ENCODE assay signal across 9 mouse cellular contexts in genomic region chr2:153342166-153342565, GRCm38 (mm10).
"Had no signal": no experiment of that assay in that cellular context is flagged by ENCODE, and none has a peak within 500 bp of the region (broad histone marks: within the 10 kb centered on the region; RNA-seq: fewer than 3 reads in every experiment).

No protein-coding gene starts in this region.

- H3K36me3 ChIP-seq: hindbrain, embryonic 15.5 days; midbrain, embryonic 15.5 days; neural tube, embryonic 12.5 days had no signal

- H3K9ac ChIP-seq: hindbrain, embryonic 15.5 days; kidney, embryonic 15.5 days; limb, embryonic 15.5 days; midbrain, embryonic 15.5 days; neural tube, embryonic 12.5 days had no signal

- ATAC-seq: midbrain, embryonic 15.5 days had no signal

- DNase-seq: kidney, adult 2 months; kidney, postnatal 14 days; thymus, postnatal 36 days had no signal

- H3K4me3 ChIP-seq: hindbrain, embryonic 15.5 days; kidney, embryonic 15.5 days; left cerebral cortex, adult 2 months; limb, embryonic 15.5 days; midbrain, embryonic 15.5 days; neural tube, embryonic 12.5 days had no signal

- H3K27me3 ChIP-seq: hindbrain, embryonic 15.5 days; kidney, embryonic 15.5 days; limb, embryonic 15.5 days; midbrain, embryonic 15.5 days; neural tube, embryonic 12.5 days had no signal

- H3K4me2 ChIP-seq: hindbrain, embryonic 15.5 days; kidney, embryonic 15.5 days; limb, embryonic 15.5 days; midbrain, embryonic 15.5 days; neural tube, embryonic 12.5 days had no signal

- H3K27ac ChIP-seq: hindbrain, embryonic 15.5 days; kidney, embryonic 15.5 days; left cerebral cortex, adult 2 months; limb, embryonic 15.5 days; midbrain, embryonic 15.5 days; neural tube, embryonic 12.5 days had no signal

- H3K9me3 ChIP-seq: hindbrain, embryonic 15.5 days; kidney, embryonic 15.5 days; limb, embryonic 15.5 days; midbrain, embryonic 15.5 days; neural tube, embryonic 12.5 days had no signal
